Mouse (Mus musculus) embryonic stem cell, embryonic (primary cell): ENCODE results near the gene Vmn1r28.
"Not testable (repeated sequence)": the region's sequence is repeated elsewhere in the genome, so short reads cannot be mapped to it uniquely, and the experiment has no call there.

Experiments
- CTCF ChIA-PET, 4 experiments: fragments of 300-600 bp in 2 of 4; fragments of 350-600 bp in 2 of 4; sonication (Branson Sonifier 250); formaldehyde crosslinking; loops; one replicate each; lab custom pipeline; 2022; ENCODE audit warnings: inconsistent platforms in 2 of 4; lab: Charles Lee
- POLR2A ChIA-PET, 4 experiments: fragments of 300-600 bp in 2 of 4; fragments of 350-600 bp in 2 of 4; sonication (Branson Sonifier 250); formaldehyde crosslinking; loops; one replicate each; lab custom pipeline; 2022; ENCODE audit warnings: antibody characterized with exemption in 4 of 4, inconsistent platforms in 1 of 4; lab: Charles Lee

Gene Vmn1r28

DNA sequence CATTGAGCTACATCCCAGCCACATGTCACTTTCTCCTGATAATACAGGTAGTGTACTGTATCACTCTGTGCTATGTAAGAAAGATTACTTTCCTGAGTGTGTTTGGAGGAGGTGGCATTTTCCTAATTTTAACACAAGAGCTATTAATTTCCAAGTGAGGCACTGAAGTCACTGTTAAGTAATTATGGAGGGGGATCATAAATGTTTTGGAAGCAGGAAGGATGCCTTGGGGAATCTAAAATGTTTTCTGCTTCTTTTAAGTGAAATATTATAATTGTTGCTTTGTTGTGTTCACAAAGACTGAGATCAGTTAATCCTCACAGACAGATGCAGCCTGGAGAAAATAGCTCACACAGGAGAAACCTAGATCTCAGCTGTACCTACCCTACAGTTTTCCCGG, at the start of gene Vmn1r28:
TSS of gene Vmn1r28 (plus strand) at position 301 of the 400 bp plus-strand sequence.
- CTCF ChIA-PET: no interaction called here
- POLR2A ChIA-PET: no interaction called here

DNA sequence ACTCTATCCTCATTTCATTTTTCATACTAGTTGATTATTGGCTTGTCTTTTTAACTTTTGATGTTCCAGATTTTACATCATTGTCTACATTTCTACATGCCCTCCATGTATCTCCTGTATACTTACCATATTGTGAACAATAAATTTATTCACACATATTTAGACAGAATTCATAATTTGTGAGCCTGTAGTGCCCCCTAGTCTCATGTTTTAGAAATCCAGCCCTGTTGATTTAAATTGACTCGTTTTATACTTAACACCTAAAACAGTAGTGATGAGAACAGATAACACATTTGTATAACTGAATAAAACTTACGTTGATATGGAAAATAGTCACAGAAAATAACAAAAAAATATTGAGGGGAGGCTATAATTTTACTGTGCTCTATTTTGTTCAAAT, 45.7 kb upstream of the Vmn1r28 start:
- ChIA-PET POLR2A (no interaction called here), CTCF (no interaction called here)

- POLR2A ChIA-PET: no interaction called here
These were observed 43.1 kb upstream of the Vmn1r28 start, which contains the start of gene Vmn1r27 for GRCm38 (mm10) chr6:58218721-58219120. Gene Vmn1r27 (minus strand): TSS chr6:58218821.

DNA sequence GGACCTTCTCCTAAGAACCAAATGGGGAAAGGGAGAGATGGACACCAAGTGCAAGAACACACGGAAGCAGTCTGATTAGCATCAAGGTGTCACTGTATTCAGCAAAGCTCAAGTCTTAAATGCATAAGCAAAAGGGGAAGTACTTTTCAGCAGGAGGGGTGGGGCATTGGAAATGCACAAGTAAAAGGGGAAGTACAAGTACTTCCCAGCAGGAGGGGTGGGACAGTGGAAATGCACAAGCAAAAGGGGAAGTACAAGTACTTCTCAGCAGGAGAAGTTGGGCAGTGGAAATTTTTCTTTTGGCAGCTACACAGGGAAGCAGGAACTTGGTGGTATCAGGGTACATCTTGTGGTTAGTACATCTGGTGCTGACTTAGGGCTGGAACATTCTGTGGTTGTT, 17.8 kb downstream of the Vmn1r28 start:
- POLR2A ChIA-PET, CTCF ChIA-PET: not testable (repeated sequence)

More at GRCm38 (mm10) chr6:58218721-58219120, 43.1 kb upstream of the Vmn1r28 start, which contains the start of gene Vmn1r27:
- CTCF ChIA-PET: no interaction called here

- ChIA-PET CTCF (interaction anchor here in 1 of 4 experiments (0.6 kb wide), 1 partner anchor 782 kb away, joined by 5 read pairs; no protein-coding TSS in a partner anchor), POLR2A (interaction anchor here in 2 of 4 experiments (0.5 to 0.7 kb wide), 2 partner anchors 194 to 303 kb away, joined by 3 read pairs; no protein-coding TSS in a partner anchor)
These were observed 30.4 kb downstream of the Vmn1r28 start for GRCm38 (mm10) chr6:58292201-58292600.

- POLR2A ChIA-PET, CTCF ChIA-PET: not testable (repeated sequence)
These were observed 36.7 kb downstream of the Vmn1r28 start for GRCm38 (mm10) chr6:58298511-58298910.

DNA sequence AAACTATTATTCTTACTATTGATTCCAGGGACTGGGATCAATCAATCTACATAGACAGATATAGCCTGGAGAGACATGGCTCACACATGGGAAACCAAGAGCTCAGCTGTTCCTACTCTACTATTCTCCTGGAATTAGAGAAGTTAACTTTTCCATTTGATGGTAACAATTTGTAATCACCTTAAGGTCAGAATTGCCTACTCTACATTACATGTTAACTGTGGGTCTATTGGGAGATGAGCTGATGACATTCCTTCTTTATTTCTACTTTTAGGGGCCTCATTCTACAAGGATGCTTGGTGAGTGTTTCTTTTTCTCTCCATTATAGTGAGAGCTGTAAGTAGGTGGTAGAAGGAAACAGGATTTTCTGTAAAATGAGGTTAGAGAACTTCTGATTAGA, 39.4 kb downstream of the Vmn1r28 start, which contains the start of gene Vmn1r29:
TSS of gene Vmn1r29 (plus strand) at position 301 of the 400 bp plus-strand sequence.
- CTCF ChIA-PET: no interaction called here
- POLR2A ChIA-PET: interaction anchor here in 1 of 4 experiments (0.6 kb wide), 1 partner anchor 352 kb away, joined by 5 read pairs; no protein-coding TSS in a partner anchor
